Mouse (Mus musculus): Measurements from ENCODE around the gene Dip2b. TPM values are rescaled to one million over a fixed set of nuclear protein-coding genes. Genes with fewer than 3 reads are reported as not detected.

The Dip2b gene
- total and polyA plus RNA-seq, 2 experiments from 2014 or later, result 8.3 to 40.6 TPM

DNA sequence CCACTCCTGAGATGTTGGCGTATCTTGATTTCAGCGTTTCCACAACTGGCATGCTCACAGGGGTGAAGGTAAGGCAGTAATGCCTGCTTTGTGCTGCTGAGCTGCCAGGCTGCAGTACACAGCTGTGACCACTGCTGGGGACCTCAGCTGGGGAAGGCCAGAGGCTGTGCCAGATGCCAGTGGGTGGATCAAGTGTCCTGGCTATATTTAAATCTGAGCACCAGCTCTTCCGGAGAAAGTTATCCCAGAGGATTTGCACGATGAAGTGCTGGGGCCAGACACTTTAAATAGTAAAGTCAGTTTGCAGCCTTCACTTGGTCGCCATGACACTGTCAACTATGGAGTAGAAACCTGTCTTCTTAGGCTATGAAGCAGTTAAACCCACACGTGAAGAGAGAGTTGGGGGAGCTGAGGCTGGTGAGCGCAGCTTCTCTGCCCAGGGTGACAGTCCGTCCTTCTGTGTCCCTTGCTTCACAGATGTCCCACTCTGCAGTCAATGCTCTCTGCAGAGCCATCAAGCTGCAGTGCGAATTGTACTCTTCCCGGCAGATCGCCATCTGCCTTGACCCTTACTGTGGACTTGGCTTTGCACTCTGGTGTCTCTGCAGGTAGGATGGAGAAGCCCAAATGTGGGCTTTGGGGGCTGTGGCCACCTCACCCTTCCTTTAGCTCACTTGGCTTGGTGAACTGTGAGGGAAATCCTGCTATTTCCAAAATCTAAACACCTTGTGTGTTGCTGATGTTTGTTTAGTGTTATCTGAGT is 160.7 kb downstream of the Dip2b start:
- peaks cover 87% of the 10 kb centered on the region for H3K36me3 ChIP-seq (ENCODE audit: insufficient read depth)
- H3K27me3 ChIP-seq (ENCODE audit: insufficient read depth, low read length), result no peaks in the 10 kb centered on the region
- no peak for DNase-seq
- H3K4me1 ChIP-seq (ENCODE audit: insufficient read depth), result no peaks in the 10 kb centered on the region
- H3K4me3 ChIP-seq (ENCODE audit: low read depth, low read length), result no peak overlapping the region
- no peak overlapping the region for H3K27ac ChIP-seq (ENCODE audit: low read depth, low read length)
- no peak; the same call in 1 of the 2 replicates for ATAC-seq
- TF ChIP-seq CTCF (IDR thresholded peaks at IDR 0.05; ENCODE audit: low read depth), result 0 out of 2 replicates have a peak, but pooled peaks have one; percentile 7
- H3K9ac ChIP-seq, result no peak overlapping the region
- no peak overlapping the region for H3K4me2 ChIP-seq (ENCODE audit: low read depth)
- 85% methylated on average over 11 of the region's 11 CpGs for WGBS
- H3K9me3 ChIP-seq (ENCODE audit: low read length), result no peaks in the 10 kb centered on the region

DNA sequence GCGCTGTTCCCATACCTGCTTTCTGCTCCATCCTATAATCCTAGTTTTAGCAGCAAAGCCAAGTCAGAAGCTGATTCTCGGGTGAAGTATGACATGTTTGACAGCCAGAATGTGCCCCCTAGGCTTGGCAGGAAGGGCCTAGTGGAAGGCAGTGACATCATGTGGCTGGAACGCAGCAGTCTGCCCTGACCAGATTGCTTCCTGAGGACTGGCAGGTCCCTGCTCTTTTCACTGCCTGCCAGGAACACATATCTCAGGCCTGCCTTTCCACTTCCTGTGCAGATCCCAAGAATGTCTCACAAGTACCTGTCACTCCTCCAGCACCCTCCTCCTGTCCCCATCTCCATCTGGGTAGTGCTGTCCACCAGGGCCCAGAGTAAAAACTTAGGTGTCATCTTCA is 161.3 kb downstream of the Dip2b start:
- Histone ChIP-seq H3K4me2 (ENCODE audit: low read depth) (no peak overlapping the region), H3K4me1 (ENCODE audit: insufficient read depth) (no peaks in the 10 kb centered on the region), H3K36me3 (ENCODE audit: insufficient read depth) (peaks cover 86% of the 10 kb centered on the region), H3K27ac (ENCODE audit: low read depth, low read length) (no peak overlapping the region), H3K4me3 (ENCODE audit: low read depth, low read length) (no peak overlapping the region), H3K27me3 (ENCODE audit: insufficient read depth, low read length) (no peaks in the 10 kb centered on the region), H3K9ac (no peak overlapping the region), H3K9me3 (ENCODE audit: low read length) (no peaks in the 10 kb centered on the region)
- 73% methylated on average over 3 of the region's 3 CpGs for WGBS
- no peak for ATAC-seq
- no peak for DNase-seq
- TF ChIP-seq CTCF (IDR thresholded peaks at IDR 0.05; ENCODE audit: low read depth), result no peak

DNA sequence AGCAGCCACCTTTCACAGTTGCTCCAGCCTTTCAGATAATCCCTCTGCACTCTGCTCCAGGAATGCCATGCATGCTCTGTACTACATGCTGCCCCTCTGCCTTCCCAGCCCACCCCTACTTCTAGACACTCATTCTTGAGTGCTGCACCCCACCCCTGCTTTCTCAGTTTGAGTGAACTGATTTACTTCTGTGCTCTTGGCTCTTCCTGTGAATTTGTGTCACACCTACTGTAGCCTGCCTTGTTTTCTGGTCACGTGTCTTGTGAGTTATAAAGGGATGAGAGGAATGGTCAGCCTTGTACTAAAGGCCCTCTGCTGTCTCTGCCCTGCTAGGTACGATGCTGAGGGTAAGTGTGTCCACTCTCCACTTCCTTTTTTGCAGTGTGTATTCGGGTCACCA is 163.3 kb downstream of the Dip2b start:
- Histone ChIP-seq H3K4me1 (ENCODE audit: insufficient read depth) (no peaks in the 10 kb centered on the region), H3K9ac (no peak overlapping the region), H3K9me3 (ENCODE audit: low read length) (no peaks in the 10 kb centered on the region), H3K4me2 (ENCODE audit: low read depth) (no peak overlapping the region), H3K27ac (ENCODE audit: low read depth, low read length) (no peak overlapping the region), H3K27me3 (ENCODE audit: insufficient read depth, low read length) (no peaks in the 10 kb centered on the region), H3K4me3 (ENCODE audit: low read depth, low read length) (no peak overlapping the region), H3K36me3 (ENCODE audit: insufficient read depth) (peaks cover 86% of the 10 kb centered on the region)
- DNase-seq (no peak), ATAC-seq (no peak)
- no peak for TF ChIP-seq CTCF (IDR thresholded peaks at IDR 0.05; ENCODE audit: low read depth)
- WGBS, result 86% methylated on average over 3 of the region's 3 CpGs

DNA sequence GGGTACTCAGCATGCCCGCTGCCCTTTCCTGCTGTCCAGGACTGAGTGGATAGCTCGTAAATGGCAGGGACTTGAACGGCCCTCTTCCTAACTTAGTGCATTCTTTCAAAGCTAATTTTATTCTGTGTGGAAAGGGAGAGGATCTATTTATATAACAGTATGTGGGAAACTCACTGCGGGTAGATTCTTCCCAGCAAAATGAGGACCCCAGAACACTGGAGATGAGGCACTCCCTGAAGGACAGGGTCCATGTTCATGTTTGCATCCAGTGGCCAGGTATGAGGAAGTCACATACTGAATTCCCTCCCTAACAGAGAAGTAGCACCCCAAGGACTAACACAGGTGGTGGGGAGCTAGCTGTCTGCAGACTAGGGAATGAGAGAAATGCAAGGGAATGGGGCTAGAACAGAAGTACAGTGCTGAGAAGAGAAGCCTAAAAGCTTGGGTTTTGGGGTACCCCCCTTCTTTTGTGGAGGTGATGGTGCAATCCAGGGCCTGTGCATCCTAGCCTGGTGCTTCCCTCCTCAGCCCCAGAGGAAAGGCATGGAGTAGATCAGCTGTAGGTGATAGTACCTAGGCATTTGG is 164.1 kb downstream of the Dip2b start:
- no peak for DNase-seq
- H3K4me3 ChIP-seq (ENCODE audit: low read depth, low read length), result no peak overlapping the region
- no peak for TF ChIP-seq CTCF (IDR thresholded peaks at IDR 0.05; ENCODE audit: low read depth)
- H3K9me3 ChIP-seq (ENCODE audit: low read length), result no peaks in the 10 kb centered on the region
- no peaks in the 10 kb centered on the region for H3K27me3 ChIP-seq (ENCODE audit: insufficient read depth, low read length)
- 85% methylated on average over 4 of the region's 4 CpGs for WGBS
- H3K27ac ChIP-seq (ENCODE audit: low read depth, low read length), result no peak overlapping the region
- no peak overlapping the region for H3K9ac ChIP-seq
- no peak for ATAC-seq
- peaks cover 86% of the 10 kb centered on the region for H3K36me3 ChIP-seq (ENCODE audit: insufficient read depth)
- H3K4me2 ChIP-seq (ENCODE audit: low read depth), result no peak overlapping the region
- no peaks in the 10 kb centered on the region for H3K4me1 ChIP-seq (ENCODE audit: insufficient read depth)

DNA sequence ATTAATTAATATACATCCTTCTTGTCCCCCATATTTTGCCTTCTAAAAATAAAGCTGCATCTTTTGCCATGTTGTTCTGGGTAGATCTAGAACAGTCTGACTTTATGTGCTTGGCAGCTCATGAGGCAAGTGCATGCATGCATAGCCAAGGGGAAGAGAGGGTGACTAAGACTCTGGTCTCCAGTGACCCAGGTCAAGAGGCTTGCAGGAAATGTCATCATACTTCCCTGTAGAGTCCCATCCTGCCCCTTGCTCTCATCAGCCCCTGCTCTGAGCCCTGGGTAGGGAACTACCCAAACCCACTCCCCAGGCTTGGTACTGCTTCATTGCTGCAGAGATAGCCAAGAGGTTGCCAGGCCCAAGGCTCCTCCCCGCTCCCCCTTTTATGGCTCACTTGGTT is 166.1 kb downstream of the Dip2b start:
- Histone ChIP-seq H3K4me3 (ENCODE audit: low read depth, low read length) (no peak overlapping the region), H3K36me3 (ENCODE audit: insufficient read depth) (peaks cover 88% of the 10 kb centered on the region), H3K9ac (no peak overlapping the region), H3K9me3 (ENCODE audit: low read length) (no peaks in the 10 kb centered on the region), H3K27me3 (ENCODE audit: insufficient read depth, low read length) (no peaks in the 10 kb centered on the region), H3K27ac (ENCODE audit: low read depth, low read length) (no peak overlapping the region), H3K4me2 (ENCODE audit: low read depth) (no peak overlapping the region), H3K4me1 (ENCODE audit: insufficient read depth) (no peaks in the 10 kb centered on the region)
- WGBS, result 95% methylated on average over 1 of the region's 1 CpGs
- TF ChIP-seq CTCF (IDR thresholded peaks at IDR 0.05; ENCODE audit: low read depth), result no peak
- ATAC-seq, result no peak
- no peak for DNase-seq

DNA sequence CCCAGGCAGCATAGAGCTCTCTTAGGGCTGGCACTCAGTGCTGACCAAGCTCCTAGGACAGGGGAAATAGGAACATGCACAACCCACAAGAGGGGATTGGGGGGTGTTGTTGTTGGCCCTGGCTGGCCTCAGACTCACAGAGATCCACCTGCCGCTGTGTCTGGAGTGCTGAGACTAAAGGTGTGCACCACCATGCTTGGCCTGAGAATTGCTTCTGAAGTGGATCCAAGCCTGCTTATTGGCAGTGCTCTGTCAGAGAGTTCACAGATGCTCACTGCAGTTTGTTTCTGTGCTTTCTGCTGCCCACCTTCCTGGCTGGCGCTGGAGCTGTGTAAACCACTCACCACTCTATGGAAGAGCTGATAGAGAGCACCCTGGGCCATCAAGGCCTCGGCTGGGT is 171.5 kb downstream of the Dip2b start:
- H3K27me3 ChIP-seq (ENCODE audit: insufficient read depth, low read length), result no peaks in the 10 kb centered on the region
- no peak overlapping the region for H3K9ac ChIP-seq
- whole genome bisulfite sequencing, result 94% methylated on average over 3 of the region's 3 CpGs
- H3K9me3 ChIP-seq (ENCODE audit: low read length), result no peaks in the 10 kb centered on the region
- H3K27ac ChIP-seq (ENCODE audit: low read depth, low read length), result no peak overlapping the region
- DNase-seq, result no peak
- H3K4me3 ChIP-seq (ENCODE audit: low read depth, low read length), result no peak overlapping the region
- no peak for ATAC-seq
- no peaks in the 10 kb centered on the region for H3K4me1 ChIP-seq (ENCODE audit: insufficient read depth)
- TF ChIP-seq CTCF (IDR thresholded peaks at IDR 0.05; ENCODE audit: low read depth), result no peak
- H3K4me2 ChIP-seq (ENCODE audit: low read depth), result no peak overlapping the region
- H3K36me3 ChIP-seq (ENCODE audit: insufficient read depth), result peaks cover 93% of the 10 kb centered on the region

DNA sequence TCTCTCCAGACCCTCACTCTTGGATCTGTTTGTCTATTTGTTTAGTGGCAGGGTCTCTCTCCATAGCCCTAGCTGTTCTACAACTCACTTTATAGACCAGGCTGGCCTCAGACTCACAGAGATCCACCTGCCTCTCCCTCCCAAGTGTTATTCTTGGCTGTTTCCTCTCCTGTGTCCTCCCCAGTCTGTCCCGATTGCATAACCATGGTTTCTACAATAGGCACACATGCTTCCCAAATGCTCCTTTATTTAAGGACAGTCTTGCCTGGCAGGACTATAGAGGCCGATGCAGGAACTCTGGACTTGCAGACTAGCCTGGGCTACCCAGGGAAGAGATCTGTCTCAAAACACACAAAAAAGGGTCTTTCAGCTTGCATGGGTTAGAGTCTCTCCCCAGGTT is 174.9 kb downstream of the Dip2b start:
- Histone ChIP-seq H3K27ac (ENCODE audit: low read depth, low read length) (no peak overlapping the region), H3K4me1 (ENCODE audit: insufficient read depth) (no peaks in the 10 kb centered on the region)
- ATAC-seq, result no peak

More for the DNA sequence above, 174.9 kb downstream of the Dip2b start:
- H3K4me2 ChIP-seq (ENCODE audit: low read depth), result no peak overlapping the region
- WGBS, result 94% methylated on average over 2 of the region's 2 CpGs
- H3K27me3 ChIP-seq (ENCODE audit: insufficient read depth, low read length), result no peaks in the 10 kb centered on the region
- H3K9me3 ChIP-seq (ENCODE audit: low read length), result no peaks in the 10 kb centered on the region
- no peak for TF ChIP-seq CTCF (IDR thresholded peaks at IDR 0.05; ENCODE audit: low read depth)
- H3K4me3 ChIP-seq (ENCODE audit: low read depth, low read length), result no peak overlapping the region
- DNase-seq, result no peak
- H3K9ac ChIP-seq, result no peak overlapping the region
- peaks cover 75% of the 10 kb centered on the region for H3K36me3 ChIP-seq (ENCODE audit: insufficient read depth)
